Mouse (Mus musculus): ENCODE data around the gene Ppp4r1. TPM values are rescaled to one million over a fixed set of nuclear protein-coding genes. Genes with fewer than 3 reads are reported as not detected.

Gene Ppp4r1
- total and polyA plus RNA-seq, 3 experiments: 25.3 to 43.3 (median 36.9) TPM

DNA sequence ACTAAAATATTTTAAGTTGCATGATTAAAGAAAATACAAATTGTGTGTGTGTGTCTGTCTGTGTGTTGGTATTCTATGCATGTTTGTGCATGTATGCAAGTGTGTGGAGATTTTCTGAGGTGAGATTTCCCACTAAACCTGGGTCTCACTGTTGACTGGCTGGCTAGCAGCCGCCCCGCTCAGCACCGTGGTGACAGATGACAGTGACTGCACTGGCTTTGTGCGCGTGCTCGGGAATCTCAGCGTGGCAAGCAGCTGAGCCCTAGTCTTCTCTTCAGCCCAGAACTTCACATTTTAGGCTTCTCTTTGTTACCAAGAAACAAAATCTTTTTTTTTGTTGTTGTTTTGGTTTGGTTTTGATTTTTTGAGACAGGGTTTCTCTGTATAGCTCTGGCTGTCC is 13.7 kb downstream of the Ppp4r1 start:
- WGBS: 89% methylated on average over 7 of the region's 7 CpGs
- DNase-seq: no peak
- H3K36me3 ChIP-seq (ENCODE audit: control insufficient read depth, insufficient read depth, low read length): peaks cover 8% of the 10 kb centered on the region
- no peak for TF ChIP-seq POLR2A (IDR thresholded peaks at IDR 0.05; ENCODE audit: insufficient read depth, low read depth, low read length)
- TF ChIP-seq EP300 (IDR thresholded peaks at IDR 0.05; ENCODE audit: insufficient read depth, low read depth, low read length): no peak
- TF ChIP-seq CTCF (IDR thresholded peaks at IDR 0.05): no peak
- H3K4me1 ChIP-seq (ENCODE audit: control insufficient read depth, insufficient read depth, low read length): peaks cover 11% of the 10 kb centered on the region
- H3K79me2 ChIP-seq (replicated peaks; ENCODE audit: control insufficient read depth, insufficient read depth, low read length): peaks cover 17% of the 10 kb centered on the region
- H3K27ac ChIP-seq: no peak overlapping the region
- intact Hi-C loops (cut with DNase I): no loop called here
- no peaks in the 10 kb centered on the region for H3K27me3 ChIP-seq (ENCODE audit: control insufficient read depth, insufficient read depth, low read length)
- no peak overlapping the region for H3K4me3 ChIP-seq
- H3K9ac ChIP-seq (ENCODE audit: low read depth, low read length): no peak overlapping the region

DNA sequence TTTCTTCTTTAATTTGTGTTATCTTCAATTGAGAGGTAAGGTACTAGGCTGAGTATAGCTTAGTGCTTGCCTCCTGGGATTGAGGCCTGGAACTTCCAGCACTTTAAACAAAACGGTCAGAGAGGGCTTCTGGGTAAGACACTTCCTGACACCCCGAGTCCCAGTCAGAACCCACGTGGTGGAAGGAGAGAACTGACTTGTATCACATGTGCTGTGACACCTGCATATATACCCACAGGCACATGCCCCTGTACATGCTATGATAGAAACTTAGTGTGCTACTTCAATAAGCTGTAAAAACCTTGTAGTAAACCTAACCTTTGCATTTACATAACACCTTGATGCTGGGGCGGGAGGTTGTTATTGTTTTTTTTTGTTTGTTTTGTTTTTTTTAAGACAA is 16.1 kb downstream of the Ppp4r1 start:
- no peak for TF ChIP-seq EP300 (IDR thresholded peaks at IDR 0.05; ENCODE audit: insufficient read depth, low read depth, low read length)
- no peak for TF ChIP-seq CTCF (IDR thresholded peaks at IDR 0.05)
- Histone ChIP-seq H3K27ac (no peak overlapping the region), H3K9ac (ENCODE audit: low read depth, low read length) (no peak overlapping the region), H3K27me3 (ENCODE audit: control insufficient read depth, insufficient read depth, low read length) (no peaks in the 10 kb centered on the region), H3K4me1 (ENCODE audit: control insufficient read depth, insufficient read depth, low read length) (peaks cover 13% of the 10 kb centered on the region), H3K4me3 (no peak overlapping the region), H3K36me3 (ENCODE audit: control insufficient read depth, insufficient read depth, low read length) (peaks cover 8% of the 10 kb centered on the region), H3K79me2 (replicated peaks; ENCODE audit: control insufficient read depth, insufficient read depth, low read length) (peaks cover 14% of the 10 kb centered on the region)
- no peak for DNase-seq
- intact Hi-C loops (cut with DNase I): no loop called here
- 31% methylated on average over 4 of the region's 4 CpGs for whole genome bisulfite sequencing

DNA sequence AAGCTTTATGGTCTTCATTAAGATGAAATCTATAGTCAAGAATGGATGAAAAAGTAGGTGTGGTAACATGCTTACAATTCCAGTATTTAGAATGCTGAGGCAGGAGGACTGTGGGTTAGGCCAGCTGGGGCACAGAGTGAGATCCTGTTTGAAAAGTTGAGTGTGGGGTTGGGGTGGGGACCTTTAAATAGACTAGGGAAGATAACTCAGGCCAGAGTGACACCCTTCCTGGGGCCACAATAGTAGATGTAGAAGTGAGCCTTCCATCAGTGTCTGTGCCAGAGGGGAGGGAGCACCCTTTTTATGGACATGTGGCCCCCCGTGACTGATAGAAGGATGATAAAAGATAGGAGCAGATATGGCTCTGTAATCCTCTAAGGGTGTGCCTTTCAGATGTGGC is 17.0 kb downstream of the Ppp4r1 start:
- WGBS: 46% methylated on average over 1 of the region's 1 CpGs
- no peak overlapping the region for H3K4me3 ChIP-seq
- TF ChIP-seq CTCF (IDR thresholded peaks at IDR 0.05) (no peak), EP300 (IDR thresholded peaks at IDR 0.05; ENCODE audit: insufficient read depth, low read depth, low read length) (no peak), POLR2A (IDR thresholded peaks at IDR 0.05; ENCODE audit: insufficient read depth, low read depth, low read length) (no peak)
- no peak overlapping the region for H3K9ac ChIP-seq (ENCODE audit: low read depth, low read length)
- peaks cover 10% of the 10 kb centered on the region for H3K36me3 ChIP-seq (ENCODE audit: control insufficient read depth, insufficient read depth, low read length)
- H3K27ac ChIP-seq: no peak overlapping the region
- H3K79me2 ChIP-seq (replicated peaks; ENCODE audit: control insufficient read depth, insufficient read depth, low read length): peaks cover 13% of the 10 kb centered on the region
- peaks cover 13% of the 10 kb centered on the region for H3K4me1 ChIP-seq (ENCODE audit: control insufficient read depth, insufficient read depth, low read length)
- intact Hi-C loops (cut with DNase I): no loop called here
- no peak for DNase-seq
- no peaks in the 10 kb centered on the region for H3K27me3 ChIP-seq (ENCODE audit: control insufficient read depth, insufficient read depth, low read length)

DNA sequence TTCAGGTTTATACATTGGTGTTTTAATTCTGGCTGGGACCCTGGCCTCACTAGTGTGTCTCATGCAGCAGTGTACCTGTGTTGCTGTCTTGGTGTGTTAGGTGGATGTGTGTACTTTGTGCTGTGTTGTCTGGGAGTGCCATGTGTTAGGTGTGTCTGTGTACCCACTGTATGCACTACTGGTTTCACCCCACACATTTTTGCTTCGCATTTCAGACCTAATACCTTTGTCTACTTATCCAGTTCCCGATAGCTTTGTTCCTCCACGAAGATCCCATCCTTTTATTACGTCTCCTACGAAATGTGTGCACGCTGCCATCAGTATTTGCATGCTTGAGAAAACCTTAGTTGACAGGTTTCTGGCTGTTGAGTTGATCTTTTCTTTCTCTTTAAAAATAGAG is 18.1 kb downstream of the Ppp4r1 start:
- TF ChIP-seq CTCF (IDR thresholded peaks at IDR 0.05) (no peak), EP300 (IDR thresholded peaks at IDR 0.05; ENCODE audit: insufficient read depth, low read depth, low read length) (no peak), POLR2A (IDR thresholded peaks at IDR 0.05; ENCODE audit: insufficient read depth, low read depth, low read length) (no peak)

DNA sequence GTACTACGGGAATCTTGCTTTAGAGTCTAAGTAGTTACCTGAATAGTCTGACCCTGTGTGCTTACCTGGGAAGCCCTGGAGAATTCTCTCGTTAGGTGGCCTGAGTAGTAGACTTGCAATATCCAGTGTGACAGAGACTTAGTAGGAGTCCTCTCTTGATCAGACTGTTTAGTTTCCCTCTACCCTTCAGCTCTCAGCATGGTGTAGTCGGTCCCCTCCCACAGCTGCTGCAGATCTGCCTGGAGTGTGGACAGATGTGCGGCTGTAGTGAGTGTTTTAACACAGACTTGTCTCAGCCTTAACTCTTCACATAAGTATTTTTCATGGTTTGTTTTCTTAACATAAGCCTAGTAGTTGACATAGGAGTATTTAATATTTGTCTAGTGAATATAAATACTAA is 19.7 kb downstream of the Ppp4r1 start:
- peaks cover 4% of the 10 kb centered on the region for H3K79me2 ChIP-seq (replicated peaks; ENCODE audit: control insufficient read depth, insufficient read depth, low read length)
- H3K4me3 ChIP-seq: no peak overlapping the region
- H3K9ac ChIP-seq (ENCODE audit: low read depth, low read length): no peak overlapping the region
- no peaks in the 10 kb centered on the region for H3K27me3 ChIP-seq (ENCODE audit: control insufficient read depth, insufficient read depth, low read length)
- peaks cover 11% of the 10 kb centered on the region for H3K36me3 ChIP-seq (ENCODE audit: control insufficient read depth, insufficient read depth, low read length)
- TF ChIP-seq EP300 (IDR thresholded peaks at IDR 0.05; ENCODE audit: insufficient read depth, low read depth, low read length) (no peak), CTCF (IDR thresholded peaks at IDR 0.05) (no peak), POLR2A (IDR thresholded peaks at IDR 0.05; ENCODE audit: insufficient read depth, low read depth, low read length) (no peak)
- DNase-seq: no peak
- WGBS: 59% methylated on average over 4 of the region's 4 CpGs
- H3K4me1 ChIP-seq (ENCODE audit: control insufficient read depth, insufficient read depth, low read length): peaks cover 9% of the 10 kb centered on the region
- intact Hi-C loops (cut with DNase I): no loop called here
- peak overlapping the region; percentile 16; the same call in 1 of the 2 replicates for H3K27ac ChIP-seq

More for the DNA sequence above, 18.1 kb downstream of the Ppp4r1 start:
- peaks cover 6% of the 10 kb centered on the region for H3K79me2 ChIP-seq (replicated peaks; ENCODE audit: control insufficient read depth, insufficient read depth, low read length)
- intact Hi-C loops (cut with DNase I): no loop called here
- 83% methylated on average over 6 of the region's 6 CpGs for WGBS
- no peak overlapping the region for H3K4me3 ChIP-seq
- H3K27ac ChIP-seq: no peak overlapping the region
- H3K36me3 ChIP-seq (ENCODE audit: control insufficient read depth, insufficient read depth, low read length): peaks cover 11% of the 10 kb centered on the region
- DNase-seq: no peak
- H3K9ac ChIP-seq (ENCODE audit: low read depth, low read length): no peak overlapping the region
- H3K4me1 ChIP-seq (ENCODE audit: control insufficient read depth, insufficient read depth, low read length): peaks cover 11% of the 10 kb centered on the region
- no peaks in the 10 kb centered on the region for H3K27me3 ChIP-seq (ENCODE audit: control insufficient read depth, insufficient read depth, low read length)

DNA sequence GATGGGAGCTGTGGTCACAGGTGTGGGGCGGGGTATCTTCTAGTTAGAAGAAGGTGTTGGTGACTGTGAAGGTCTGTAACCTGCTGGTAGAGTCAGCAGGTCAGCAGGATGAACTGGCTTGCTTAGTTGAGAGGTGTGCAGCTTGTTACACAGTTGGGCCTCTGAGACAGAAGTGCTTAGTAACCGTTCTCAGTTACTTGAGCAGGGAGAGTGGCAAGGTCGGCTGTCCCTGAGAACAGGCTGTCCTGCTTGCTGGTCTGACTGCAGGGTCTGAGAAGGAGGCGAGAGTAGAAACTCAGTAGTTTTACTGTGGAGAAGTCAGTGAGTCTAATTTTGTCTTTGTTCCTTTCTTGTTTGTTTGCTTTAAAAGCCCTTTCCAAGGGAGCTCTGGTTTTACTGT is 23.6 kb downstream of the Ppp4r1 start:
- Histone ChIP-seq H3K27ac (no peak overlapping the region), H3K36me3 (ENCODE audit: control insufficient read depth, insufficient read depth, low read length) (peaks cover 3% of the 10 kb centered on the region), H3K27me3 (ENCODE audit: control insufficient read depth, insufficient read depth, low read length) (no peaks in the 10 kb centered on the region), H3K79me2 (replicated peaks; ENCODE audit: control insufficient read depth, insufficient read depth, low read length) (peaks cover 5% of the 10 kb centered on the region), H3K4me1 (ENCODE audit: control insufficient read depth, insufficient read depth, low read length) (peaks cover 2% of the 10 kb centered on the region), H3K4me3 (no peak overlapping the region), H3K9ac (ENCODE audit: low read depth, low read length) (no peak overlapping the region)
- TF ChIP-seq CTCF (IDR thresholded peaks at IDR 0.05) (no peak), EP300 (IDR thresholded peaks at IDR 0.05; ENCODE audit: insufficient read depth, low read depth, low read length) (no peak), POLR2A (IDR thresholded peaks at IDR 0.05; ENCODE audit: insufficient read depth, low read depth, low read length) (no peak)
- 67% methylated on average over 4 of the region's 4 CpGs for WGBS
- DNase-seq: no peak
- intact Hi-C loops (cut with DNase I): no loop called here

All from heart, adult 2 months (tissue).